Mouse (Mus musculus) liver, embryonic 14.5 days (tissue): ENCODE measurements around the gene Mpl.

Experiments used
- CTCF ChIP-seq: IDR thresholded peaks from 2 replicates; pipeline ENCODE4 v1.5.1; 2016; ENCODE audit warnings: antibody characterized with exemption, low read depth, control low read depth
- EP300 ChIP-seq: IDR thresholded peaks from 2 replicates; pipeline ENCODE4 v1.6.1; 2016; ENCODE audit warnings: antibody characterized with exemption, low read depth

DNA sequence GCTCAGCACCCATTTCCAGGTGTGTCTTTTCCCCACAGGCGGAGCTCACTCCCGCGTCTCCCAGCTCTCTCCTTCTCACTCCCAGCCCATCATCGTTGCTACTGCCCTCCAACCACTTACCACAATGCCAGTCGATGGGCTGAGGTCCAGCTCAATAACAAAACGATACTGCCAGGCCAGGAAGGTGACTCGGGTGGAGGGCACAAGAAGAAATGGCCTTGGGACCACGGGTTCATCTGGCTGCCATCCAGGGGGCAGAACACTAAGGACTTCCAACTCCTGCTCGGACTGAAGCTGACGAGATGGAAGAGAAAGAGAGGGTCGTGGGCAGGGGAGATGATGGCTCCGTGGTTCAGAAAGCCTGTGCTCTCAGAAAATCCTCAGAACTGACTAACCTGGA lies 54.6 kb downstream of the Mpl start:
- TF ChIP-seq CTCF, result no peak
- no peak for TF ChIP-seq EP300
